Mouse (Mus musculus) layer of hippocampus, postnatal 10 days (tissue): ENCODE measurements around the gene Adh1. TPM values are rescaled to one million over a fixed set of nuclear protein-coding genes. Genes with fewer than 3 reads are reported as not detected.

Source experiments
- DNase-seq, 2 experiments: peaks; one replicate each; pipeline ENCODE4 v3.0.0; 2021; ENCODE audit warnings: low spot score in 2 of 2
- total RNA-seq, 2 experiments: library from RNA; stranded (reverse); gene quantifications; 2 replicates each; pipeline ENCODE4 v1.2.3; 2021

The Adh1 gene
- total RNA-seq, 2 experiments from 2014 or later, result 1.4 to 1.7 TPM

DNA sequence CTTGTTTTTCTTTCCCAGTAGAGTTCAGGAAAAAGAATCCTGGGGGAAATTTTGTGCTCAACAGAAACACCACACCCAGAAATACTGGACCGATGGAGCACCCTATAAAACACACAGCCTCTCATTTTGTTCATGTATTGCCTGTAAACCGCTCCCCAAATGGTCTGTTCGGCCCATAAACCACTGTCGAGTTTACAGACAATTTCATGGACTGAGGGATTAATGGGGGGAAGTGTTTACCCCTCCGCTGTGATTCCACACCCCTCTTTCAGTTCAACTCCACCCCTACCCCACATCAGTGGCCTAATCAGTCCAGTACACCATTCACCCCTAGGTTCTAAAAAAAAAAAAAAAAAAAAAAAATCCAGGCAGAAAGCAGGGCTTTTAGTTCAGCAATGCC lies 19.8 kb upstream of the Adh1 start:
- DNase-seq, result no peak

DNA sequence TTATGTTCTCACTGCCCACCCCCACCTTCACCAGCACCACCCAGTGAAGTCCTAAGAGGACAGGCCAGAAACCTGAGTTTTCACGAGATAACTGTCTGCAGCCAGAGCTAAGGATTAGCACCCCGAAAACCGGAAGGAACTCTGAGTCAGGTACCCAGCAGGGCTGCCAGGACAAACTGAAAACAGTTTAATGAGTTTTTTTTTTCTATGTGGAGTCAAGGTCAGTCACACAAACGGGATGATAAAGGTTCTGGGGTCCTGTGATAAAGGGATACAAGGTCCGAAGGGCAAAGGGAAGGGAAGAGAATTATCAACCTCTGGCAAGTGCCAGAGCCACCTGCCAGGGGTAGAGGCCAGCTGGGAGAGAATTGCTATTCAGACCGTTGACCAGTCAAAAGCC lies 19.4 kb upstream of the Adh1 start:
- no peak for DNase-seq

DNA sequence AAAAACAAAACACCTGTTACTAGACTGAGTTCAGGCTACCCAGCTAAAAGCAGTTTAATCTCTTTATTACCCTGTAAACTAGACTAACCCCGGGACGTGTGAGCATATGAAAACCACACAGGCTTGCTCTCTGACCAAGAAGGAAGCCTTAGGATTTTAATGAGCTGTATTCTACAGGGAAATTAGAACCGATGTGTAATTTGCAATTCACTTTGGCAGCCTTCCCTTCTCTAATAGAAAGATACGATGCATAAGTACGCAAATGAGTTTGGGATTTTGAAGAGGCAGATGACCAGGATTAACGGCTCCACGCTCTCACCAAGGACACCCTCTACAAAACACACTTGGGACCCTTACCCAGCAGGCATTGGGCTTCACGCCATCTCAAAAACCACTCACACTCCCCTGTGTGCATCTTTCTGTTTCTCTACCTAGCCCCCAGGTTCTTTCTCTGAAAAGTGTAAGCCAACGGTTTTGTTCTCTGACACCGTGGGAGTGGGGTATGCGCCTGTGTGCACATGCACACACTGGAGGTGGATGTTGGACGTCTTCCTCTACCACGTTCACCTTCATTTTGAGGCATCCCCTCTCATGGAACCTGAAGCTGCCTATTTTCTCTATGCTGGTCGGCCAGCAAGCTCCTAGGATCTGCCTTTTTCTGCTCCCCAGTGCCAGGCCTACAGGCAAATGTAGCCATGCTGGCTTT lies 18.6 kb upstream of the Adh1 start:
- no peak for DNase-seq

DNA sequence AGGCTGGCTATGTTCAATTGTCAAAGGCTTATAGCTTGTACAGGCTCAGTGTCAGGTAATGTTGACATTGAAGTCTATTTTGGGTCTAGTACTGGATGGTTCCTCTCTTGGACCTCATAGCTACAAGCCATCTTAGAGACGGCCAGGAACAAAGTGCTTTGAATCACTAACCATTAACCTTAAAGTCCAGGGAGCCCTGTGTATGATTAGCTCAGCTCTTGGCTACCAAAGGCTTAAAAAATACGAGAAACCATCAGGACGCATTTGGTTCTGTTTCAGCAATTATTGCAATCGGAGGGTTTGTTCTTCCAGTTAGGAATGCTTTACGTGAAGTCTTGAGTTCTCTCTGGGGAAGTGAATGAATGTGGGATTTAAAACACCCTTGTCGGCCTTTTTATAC lies 17.9 kb upstream of the Adh1 start:
- DNase-seq, result no peak

DNA sequence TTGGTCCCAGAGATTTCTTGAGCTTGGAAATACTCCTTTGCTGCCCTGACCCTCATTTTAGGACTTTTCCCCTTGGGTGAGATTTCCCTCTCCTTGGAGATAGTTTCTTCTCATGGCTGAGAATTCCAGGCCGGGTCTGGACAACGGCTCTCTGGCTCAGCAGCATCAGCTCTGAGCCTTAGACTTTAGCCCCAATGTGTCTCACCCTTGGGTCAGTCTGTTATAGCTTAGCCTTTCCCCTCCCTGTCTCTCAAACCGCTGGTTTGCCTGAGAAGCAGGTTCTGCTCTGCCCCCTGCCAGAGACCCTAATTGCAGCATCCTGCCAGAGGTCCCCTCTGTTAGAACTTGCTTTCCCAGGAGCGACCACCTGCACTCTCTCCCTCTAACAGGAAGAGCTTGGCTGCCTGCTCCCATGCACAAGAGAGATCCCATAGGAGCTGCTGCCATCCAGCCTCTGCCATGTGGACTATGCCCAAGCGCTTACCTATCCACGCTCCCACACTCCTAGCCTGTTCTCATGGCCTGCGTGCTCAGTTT lies 16.4 kb upstream of the Adh1 start:
- DNase-seq, result no peak

DNA sequence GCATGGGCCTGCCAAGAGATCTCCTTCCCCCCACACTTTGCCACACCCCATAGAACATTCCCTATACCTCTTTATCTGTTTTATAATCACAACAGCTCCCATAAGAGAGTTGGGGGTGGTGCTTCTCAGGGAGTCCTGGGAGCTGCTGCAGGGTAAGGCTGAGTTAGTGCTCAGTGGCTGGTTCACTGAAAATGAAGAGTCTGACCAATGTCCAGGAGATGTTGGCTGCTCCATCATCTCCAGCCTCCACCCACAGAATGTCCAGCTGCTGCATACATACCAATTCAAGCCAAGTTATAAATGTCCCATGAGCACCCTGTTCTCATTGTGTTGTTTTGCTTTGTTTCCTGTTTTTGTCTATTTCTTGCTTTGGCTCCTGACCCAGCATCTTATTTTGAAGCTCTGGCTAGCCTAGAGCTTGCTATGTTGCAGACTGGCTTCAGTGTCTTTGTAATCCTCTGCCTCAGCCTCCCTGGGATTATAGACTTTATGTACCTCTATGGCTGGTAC lies 14.2 kb upstream of the Adh1 start:
- DNase-seq, result no peak

DNA sequence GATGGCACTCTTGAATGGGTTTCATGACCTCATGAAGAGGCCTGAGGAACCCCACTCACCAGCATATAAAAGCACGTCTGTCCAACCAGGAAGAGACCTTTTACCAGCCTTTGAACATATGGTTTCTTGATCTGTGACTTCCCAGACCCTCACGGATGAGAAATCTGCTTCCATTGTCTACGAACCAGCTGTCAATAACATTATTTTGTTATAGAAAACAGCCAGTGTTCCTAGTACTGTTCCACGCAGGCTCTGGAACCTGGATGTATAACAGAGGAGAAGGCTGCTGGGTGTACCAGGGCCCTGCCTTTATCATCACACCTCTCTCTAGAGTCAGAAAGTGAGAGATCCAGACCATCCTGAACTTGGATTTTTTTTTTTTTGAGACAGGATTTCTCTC lies 13.6 kb upstream of the Adh1 start:
- no peak for DNase-seq

DNA sequence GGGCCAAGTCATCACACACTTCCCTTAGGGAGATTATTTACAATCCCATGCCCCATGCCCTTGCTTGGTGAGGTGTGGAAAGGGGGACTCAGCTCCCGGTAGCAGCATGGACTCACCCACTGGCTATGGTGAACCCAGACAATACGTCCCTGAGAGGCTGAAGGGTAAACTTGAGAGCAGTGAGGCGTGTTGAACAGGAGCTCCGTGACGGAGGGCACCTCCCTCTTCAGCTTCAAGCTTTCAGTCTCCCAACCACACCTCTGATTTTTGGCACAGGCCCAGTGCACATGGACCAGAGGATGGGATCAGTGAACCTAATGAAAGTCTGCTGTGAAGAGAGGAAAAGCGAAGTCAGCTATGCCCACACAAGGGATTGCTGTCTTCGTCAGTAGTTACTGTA lies 12.8 kb upstream of the Adh1 start:
- no peak for DNase-seq

DNA sequence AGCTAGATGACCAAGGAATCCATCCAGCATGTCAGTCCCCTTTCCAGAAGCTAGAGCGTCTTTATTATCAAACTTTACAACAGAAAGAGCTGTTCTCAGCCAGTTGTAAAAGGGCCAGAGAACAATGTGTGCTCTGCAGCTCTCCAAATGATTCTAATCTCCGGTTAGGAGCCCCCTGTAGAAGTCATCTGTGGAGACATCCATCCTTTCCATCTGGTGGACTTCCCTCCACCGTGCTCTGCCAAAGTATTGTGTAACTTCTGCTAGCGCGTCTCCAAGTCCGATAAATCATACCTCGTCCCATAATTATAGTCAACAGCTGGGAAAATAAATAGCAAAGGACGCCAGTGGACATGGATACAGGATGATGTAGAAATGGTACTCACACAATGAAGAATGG lies 12.0 kb upstream of the Adh1 start:
- no peak for DNase-seq

DNA sequence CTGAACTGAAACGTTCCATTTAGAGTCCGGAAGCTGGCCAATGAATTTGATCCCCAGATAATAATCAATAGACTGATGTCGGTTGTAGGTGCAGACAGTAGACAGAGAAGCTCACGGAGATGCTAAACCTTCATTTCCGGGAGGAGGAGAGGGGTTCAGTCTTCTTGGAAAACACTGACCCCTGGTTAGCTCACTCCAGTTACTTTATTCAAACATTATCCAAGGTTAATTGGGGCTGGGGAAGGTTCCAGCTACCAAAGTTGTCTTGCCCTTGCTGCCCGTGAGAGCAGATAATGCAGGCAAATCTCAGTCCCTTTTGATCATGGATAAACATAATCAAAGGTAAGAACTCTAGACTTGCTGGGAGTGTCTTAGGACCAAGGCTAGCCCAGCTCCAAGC lies 9.6 kb upstream of the Adh1 start:
- no peak for DNase-seq

DNA sequence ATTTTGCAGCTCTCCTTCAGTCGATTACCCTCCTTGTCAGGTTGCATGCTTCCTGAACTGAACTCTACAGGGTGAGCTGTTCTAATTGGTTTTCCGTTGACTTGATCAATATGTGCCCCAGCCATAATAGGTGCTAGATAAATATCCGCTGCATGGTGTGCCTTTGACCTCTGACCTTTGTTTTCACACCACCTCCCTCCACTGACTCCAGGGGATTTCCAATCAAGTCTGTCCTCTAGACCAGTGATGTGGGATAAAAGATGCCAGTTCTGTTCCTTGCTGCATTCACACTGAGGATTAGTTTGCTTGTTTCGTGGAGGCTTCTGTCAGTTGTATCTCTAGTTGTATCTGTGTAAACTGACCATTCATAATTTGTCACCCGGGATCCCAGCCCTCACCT lies 6.6 kb upstream of the Adh1 start:
- DNase-seq, result no peak

DNA sequence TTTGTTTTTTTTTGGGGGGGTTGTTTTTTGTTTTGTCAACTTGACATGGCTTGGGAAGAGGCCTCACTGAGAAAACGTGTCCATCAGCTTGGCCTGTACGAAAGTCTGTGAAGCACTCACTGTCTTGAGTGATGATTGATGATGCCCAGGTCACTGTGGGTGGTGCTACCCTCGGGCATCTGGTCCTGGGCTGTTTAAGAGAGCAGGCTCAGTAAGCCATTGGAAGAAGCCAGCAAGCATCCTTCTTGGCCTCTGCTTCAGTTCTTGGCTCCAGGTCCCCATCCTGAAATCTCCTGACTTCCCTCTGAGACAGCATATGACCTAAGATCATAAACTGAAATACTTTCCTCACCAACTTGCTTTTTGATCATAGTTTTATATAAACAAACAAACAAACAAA lies 5.4 kb upstream of the Adh1 start:
- DNase-seq, result no peak

DNA sequence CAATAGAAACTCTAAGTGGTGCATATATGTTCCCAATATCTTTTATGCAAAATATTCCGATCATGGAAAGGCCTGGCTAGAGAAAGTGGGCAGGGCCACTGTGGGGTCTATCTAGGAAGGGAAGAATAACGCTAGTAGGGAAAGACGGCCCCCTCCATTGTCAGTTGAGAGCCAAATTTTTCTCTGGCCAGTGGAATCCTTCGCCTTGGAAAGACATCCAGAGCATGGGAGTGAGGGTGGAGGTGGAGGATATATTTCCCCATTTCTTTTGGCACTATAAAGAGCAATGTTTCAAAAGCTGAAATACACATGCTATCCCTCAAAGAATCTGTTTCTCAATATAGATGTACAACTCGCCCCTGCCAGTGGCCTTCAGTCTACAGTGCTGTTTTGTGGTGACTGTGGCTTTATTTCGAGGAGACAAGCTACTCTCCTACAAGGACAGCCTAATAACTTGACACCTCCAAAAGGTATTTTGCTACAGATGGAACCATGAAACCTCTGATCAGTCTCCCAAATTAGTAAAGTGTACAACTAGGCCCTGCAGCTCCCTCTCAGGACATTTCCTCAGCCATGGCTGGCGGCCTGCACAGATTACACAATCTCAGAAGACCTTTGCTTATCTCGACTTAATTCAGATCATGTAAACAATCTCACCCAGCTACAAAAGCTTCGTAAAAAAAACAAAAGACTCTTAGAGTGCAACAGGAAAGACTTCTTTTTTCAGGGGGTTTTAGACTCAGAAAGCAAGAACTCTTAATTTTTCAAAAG lies 4.8 kb upstream of the Adh1 start:
- no peak for DNase-seq

DNA sequence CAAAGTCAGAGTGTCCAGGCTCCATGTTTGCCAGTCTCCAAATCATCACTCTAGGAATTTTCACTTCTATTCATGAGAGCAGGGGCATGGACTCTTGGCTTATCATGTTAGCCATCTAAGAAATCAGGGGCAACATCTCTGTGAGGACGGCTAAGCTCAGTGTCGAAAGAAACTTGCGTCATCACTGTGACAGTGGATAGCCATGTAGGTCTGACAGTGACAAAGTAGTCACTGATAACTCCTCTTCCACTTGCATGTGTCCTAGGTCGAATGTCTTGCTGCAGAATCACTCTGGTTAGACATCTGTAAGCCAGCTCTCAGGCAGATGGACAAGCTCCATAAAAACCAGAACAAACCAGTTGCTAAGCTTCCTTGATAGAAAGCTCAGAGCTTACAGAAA lies 1.8 kb downstream of the Adh1 start:
- no peak for DNase-seq

DNA sequence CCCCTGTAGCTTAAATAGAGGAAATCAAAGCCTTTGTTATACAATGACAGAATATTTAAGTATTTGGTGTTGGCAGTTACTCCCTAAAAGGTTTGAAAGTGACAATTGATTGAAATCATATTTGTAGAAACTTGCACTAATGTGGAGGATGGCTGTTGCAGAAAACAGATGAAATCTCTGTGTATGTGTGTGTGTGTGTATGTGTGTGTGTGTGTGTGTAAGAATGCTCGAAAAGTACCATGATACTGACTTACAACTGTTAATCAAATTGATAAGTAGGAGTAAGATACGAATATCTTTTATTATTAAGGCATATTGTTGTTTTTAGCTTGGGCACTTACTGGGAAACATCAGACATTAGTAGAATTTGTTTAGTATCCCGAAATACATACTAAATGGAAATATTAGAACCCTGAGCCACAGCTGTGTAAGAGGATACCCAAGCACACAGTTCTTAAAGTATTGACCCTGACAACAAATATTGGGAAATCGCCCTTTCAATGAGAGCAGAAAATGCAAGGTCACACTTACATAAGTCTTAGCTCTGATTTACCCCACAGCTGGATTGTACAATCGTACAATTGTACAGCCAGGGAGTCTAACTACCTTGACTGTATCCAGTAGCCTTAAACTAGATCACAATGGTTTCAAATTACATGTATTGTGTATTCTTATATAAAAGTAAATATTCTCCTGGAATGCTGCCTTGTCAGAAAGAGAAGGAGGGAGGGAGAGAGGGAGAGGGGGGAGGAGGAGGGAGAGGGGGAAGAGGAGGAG lies 2.6 kb downstream of the Adh1 start:
- DNase-seq, result no peak

DNA sequence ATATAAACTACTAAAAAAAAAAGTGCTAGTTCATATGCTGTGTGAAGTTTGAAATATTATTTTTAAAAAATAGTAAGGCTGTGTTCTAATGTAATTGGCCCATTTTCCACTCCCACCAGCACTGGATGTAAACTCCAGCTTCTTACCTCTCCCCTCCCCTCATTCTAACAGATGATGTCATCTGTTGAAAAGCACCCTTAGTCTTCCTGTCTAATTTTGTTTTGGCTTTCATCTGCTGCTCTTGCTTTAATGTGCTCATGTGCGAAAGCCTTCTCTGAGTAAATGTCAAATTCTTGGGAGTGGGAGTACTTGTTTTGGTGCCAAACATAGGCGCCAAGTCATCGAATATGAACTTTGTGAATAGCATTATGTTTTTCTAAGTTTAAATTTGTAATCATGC lies 3.9 kb downstream of the Adh1 start:
- no peak for DNase-seq

DNA sequence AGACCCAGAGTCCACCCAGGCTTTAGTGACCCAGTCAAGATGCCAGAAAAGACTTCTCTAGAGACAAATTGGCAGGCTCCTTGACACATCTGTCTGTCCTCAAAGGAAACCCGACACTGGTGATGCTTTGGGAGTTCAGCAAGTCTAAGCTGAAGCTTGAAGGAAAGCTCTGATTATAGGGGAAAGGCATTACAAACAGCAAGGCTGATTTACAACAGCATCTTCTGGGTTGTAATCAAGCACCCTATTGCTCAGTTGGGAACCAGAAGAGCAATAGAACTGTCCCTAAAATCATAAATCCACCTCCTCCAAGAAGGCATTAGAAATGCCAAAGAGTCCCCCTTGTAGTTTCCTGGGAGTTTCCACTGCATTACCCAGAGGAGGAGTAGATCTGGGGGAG lies 9.7 kb downstream of the Adh1 start:
- DNase-seq, result no peak

DNA sequence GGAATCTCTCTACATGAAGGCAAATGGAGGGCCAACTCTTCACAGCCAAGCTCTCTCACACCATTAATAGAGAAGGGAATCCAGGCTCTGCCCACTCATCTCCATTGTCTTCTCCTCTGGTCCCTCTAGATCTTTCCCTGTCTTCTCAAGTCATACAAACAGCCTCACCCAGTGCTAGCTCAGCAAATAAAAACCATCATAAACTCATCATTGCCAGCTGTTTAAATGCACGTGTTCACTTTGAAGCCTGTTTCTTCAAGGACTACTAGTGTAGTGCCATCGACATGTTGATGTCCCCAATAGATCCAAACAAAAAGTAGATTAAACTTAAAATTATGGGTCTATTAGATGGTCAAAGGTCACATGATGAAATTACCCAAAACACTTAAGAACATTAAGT lies 10.5 kb downstream of the Adh1 start:
- no peak for DNase-seq

DNA sequence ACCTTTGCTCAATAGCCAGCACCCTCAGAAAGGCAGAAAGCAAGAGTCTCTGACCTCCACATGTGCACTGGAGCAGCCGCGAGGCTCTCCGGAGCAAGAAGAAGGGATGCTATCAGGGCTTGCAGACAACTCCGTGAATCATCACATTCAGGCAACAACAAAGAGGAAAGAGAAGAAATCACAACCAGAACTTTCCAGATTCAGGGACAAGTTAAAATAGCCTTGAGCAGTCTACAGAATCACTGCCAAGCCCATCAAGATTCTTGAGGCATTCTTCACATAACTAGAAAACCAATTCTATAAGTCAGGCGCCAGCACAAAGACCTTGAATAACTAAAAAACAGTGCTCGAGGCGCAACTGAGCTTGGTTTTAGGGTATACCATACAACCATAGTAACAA lies 12.3 kb downstream of the Adh1 start:
- no peak for DNase-seq

DNA sequence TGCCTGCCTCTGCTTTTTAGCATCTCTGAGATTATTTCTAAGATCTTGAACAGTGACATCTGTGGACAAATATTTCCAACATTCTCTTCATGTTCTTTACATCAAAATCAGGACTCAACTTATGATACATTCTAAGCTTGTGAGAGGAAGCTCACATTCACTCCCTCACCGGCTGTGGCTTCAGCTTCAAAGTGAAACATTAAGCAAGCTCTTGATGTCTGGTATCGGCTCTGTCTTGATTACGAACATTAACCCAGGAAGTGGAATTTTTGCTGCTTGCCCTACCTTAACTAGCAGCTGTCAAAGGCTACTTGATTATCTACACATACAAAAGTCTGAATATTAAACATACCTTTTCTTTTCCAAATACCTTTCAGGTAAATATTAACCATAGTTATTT lies 14.3 kb downstream of the Adh1 start:
- no peak for DNase-seq

DNA sequence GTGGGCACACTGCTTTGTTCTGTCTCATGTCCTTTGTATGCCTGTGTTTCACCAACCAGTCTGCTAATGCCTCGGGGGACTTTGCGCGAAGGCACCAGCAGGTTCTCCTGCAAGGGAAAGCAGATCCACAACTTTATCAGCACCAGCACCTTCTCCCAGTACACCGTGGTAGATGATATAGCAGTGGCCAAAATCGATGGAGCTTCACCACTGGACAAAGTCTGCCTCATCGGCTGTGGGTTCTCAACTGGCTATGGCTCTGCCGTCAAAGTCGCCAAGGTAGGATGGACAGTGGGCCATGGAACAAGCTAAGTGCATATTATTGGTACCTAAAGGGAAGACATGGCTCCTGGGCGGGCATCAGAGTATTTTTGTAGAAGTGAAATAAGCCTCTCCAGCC lies 21.8 kb downstream of the Adh1 start:
- DNase-seq, result no peak

DNA sequence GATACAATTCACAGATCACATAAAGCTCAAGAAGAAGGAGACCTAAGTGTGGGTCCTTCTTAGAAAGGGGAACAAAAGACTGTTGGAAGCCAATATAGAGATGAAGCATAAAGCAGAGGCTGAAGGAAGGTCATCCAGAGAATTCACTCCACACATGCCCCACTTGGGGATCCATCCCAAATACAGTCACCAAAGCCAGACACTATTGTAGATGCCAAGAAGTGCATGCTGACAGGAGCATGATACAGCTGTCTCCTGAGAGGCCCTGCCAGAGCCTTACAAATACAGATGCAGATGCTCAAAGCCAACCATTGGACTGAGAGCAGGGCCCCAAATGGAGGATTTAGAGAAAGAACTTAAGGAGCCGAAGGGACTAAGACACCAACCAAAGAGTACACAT lies 23.0 kb downstream of the Adh1 start:
- DNase-seq, result no peak
